Mouse (Mus musculus) MN1 (cell line): ENCODE measurements around the gene Adcy5.

ENCODE experiments used
- DNase-seq: peaks from one replicate; pipeline ENCODE4 v3.0.0-alpha.2; 2016; ENCODE audit warnings: low spot score

The Adcy5 gene

DNA sequence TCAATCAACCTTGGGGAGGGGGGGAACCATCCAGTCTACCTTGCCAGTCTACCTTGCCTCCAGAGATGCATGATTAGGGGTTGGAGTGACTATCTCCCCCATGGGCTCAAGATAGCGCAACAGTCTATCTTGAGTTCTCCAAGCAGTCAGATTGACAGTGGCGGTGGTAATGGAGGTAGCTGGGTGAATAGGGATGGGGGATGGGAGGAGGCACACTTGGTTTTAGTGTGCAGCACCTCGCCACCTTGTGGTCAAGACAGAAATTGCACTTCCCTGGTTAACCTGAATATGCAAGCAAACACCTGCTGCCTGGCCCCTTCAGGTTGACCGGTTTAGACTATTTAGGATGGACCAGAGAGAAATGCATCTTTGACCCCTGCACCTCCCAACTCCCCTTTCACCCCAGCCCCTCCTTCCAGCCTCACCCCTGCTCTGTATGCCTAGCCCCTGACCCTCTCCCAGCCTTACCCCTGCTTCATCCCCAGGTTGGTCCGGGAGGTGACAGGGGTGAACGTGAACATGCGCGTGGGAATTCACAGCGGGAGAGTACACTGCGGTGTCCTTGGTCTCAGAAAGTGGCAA is 115.8 kb downstream of the Adcy5 start:
- DNase-seq: peak; percentile 63

DNA sequence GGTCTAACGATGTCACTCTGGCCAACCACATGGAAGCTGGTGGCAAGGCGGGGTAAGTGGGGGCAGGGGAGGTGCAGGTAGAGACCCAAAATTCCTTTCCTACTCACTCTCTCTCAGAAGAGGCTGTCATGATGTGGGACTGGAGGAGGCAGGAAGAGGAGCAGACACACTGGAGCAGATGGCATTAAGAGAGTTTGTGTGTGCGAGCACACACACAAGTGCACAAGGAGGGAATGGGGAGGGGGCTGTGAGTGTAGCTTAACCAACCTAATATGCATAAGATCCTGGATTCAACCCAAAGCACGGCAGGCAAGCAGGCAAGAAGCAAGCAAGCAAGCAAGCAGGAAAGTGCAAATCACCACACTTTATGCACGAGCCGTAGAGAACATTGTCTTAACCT is 116.3 kb downstream of the Adcy5 start:
- DNase-seq: no peak

DNA sequence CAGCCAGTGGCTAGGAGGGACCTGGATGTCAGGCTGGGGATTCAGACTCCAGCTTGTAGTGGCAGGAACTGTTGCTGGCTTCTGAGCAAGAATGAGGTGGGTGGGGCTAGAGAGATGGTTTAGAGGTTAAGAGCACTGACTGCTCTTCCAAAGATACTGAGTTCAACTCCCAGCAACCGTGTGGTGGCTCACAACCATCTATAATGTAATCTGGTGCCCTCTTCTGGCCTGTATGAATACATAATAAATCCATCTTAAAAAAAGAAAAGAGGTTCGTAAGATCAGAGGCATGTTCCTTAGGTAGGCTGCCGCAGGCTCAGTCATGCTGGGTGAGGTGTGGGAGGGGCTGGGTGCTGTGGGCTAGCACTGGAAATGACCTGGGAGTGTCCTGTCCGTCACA is 116.9 kb downstream of the Adcy5 start:
- DNase-seq: no peak

DNA sequence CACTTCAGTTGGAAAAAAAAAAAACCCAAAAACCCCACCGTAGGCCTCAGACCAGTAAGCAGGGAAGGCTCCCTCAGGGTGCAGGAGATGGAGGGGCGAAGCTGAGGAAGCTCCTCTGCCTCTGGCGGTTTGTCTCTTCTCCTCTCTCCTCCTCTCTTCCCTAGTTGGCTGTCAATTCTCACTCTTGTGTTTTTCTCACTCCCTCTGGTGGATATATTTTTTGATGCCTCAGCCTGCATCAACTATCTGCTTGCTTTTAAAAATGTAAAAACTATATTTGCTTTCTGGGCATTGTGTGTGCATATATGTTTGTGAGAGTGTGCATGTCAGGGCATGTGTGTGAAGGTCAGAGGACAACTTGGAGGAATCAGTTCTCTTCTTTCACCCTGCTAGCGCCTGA is 117.7 kb downstream of the Adcy5 start:
- no peak for DNase-seq

DNA sequence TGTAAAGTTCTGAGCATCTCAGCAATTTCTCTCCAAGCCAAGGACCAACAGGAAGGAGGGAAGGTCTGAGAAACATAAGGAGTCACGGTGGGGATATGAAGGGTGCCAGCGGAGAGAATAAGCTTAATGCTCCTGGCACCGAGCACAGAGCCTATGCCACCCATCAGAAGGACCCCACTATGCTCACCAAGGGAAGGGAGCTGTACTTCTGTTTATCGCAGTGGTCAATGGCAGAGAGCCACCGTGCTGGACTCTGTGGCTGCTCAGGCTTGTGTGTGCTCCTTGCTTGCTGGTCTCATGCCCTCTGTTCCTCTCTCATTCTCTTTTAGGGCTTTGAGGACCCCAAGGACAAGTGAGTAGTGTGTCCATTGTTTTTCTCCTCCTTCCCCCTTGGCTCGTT is 123.5 kb downstream of the Adcy5 start:
- DNase-seq: no peak

DNA sequence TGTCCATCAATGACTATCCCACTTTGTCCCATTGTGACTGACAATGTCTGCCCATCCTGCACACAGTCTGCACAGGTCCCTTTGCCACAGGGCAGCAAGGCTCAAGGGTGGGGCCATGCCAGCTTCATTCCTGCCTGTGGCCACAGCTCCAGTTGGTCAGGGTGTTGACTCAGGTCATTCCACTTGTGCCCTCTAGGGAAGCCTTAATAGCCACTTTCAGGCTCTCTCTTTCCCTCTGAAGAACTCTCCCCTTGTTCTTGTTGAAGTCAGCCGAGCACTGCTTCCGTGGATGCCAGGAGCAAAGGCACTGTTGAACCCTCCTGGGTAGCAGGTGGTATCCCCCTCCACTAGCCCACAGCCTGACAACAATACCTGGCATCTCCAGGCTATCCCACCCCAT is 127.8 kb downstream of the Adcy5 start:
- DNase-seq: no peak

DNA sequence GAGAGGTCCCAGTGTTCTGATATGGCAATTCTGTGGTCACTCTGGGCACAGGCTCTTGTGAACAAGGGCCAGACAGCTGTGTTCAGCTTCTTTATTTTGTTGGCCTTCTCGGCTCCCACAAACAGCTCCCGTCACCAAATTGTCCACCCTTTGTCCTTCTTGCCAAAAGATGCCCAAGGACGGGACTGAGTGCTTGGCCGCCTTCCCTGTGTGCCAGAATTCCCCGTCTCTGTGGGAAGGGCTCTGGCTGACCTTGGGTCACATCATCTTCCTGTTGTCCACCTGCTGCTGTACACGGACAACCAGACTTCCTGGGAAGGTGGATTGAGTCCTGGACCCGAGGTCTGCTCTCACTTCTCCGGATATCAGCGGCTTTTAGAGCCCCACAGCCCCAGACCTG is 131.1 kb downstream of the Adcy5 start:
- no peak for DNase-seq

DNA sequence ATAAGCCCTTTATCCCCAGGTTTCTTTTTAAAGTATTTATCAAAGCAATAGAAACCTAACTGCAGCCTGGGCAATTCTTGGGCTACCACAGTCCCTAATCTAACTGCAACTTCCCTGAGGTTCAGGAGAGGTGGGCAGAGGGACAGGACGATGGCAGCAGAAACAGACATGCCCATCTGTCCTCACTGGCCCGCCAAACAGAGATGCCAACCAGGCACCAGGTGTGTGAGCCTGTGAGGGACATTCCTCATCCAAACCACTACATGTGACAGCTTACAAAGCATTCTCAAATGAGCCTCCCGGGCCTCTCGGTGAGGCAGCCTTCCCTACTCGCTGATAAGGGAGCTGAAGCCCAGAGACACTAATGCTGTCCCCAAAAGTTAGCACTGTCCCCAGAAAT is 132.6 kb downstream of the Adcy5 start:
- DNase-seq: no peak

DNA sequence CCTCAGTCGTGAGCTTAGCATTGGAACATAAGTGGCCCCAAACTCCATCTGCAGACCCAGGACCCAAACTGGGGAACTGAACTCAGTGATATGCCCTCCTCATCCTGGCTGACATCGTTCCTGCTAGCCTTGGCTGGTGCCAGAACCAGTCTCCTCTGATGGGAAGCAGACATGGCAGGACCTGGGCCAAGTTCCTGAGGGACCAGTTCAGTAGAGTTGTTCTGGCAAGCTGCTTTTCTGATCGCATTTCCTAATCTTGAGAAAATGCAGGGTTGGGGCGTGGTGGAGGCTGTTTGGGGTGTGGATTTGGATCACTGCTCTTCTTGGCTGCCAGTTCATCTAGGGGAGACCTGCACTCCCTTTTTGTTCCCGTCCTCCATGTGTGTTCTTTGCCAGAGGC is 143.1 kb downstream of the Adcy5 start:
- DNase-seq: peak; percentile 46

DNA sequence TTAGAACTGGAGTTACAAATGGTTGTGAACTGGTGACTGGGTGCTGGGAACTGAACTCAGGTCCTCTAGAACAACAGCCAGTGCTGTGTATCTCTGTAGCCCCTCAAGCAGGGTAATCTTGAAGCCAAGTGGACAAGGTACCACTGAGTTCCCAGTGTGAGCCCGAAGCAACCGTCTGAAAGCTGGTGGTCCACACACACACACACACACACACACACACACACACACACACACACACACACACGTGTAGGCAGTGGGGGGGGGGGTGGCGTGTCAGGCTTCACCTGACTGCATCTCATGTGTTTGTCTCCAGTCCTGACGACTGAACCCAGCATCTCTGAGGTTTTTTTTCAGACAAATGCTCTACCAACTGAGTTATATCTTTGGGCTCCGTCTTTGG is 145.5 kb downstream of the Adcy5 start:
- no peak for DNase-seq

DNA sequence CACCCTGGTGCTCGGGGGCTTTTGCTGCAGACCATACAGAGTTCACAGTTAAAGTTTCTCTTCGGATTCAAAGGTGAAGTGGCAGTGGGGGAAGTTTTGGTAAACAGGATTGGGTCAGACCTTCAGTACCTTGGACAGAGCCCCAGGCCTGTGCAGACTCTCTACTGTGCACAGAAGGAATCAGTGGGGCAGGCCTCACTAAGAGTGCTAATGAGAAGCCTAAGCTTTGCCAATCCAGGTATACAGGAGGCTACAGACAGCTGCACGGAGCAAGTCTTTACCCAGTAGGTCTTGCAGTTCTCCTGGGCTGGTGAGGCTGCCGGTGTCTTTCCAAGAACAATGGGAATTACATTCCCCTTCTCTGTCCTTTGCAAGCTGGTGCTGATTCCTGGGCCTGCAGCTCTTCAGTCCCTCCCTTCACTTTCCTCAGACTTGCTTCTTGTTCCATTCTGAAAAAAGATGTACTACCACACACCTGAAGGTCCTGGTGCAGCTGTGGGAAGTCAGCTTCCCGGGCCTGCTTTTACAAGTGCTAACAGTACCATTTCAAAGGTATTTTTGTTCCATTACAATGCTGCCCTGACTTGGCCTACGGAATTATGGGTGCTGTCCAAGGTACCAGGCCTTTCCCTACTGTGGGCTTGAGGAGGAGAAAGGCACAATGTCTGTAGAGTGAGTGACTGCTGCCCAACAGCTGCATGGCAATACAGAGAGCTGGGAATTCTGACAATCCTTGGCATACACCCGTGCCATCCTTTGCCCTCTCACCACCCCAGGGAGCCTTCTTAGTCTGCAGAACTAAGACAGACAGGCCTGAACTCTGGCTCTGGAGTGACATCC is 148.0 kb downstream of the Adcy5 start:
- no peak for DNase-seq

DNA sequence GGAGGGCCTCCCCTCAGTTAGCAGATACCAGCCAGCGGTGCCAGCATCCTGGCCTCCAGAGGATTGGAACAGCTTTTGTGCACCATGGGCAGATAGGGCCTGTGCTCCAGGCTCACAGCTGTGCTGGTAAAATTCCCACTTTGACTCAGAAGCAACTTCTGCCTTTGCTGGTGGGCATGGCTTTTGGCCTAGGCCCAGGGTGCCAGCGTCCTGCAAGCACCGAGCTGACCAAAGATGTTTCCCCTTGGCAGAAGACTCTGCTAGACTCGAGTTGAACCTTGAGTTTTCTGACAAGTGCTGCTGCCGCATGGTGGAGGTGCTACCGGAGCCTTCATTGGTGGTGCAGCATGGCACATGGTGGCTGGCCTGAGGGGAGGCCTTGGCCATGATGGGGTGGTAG is 149.0 kb downstream of the Adcy5 start:
- no peak for DNase-seq

DNA sequence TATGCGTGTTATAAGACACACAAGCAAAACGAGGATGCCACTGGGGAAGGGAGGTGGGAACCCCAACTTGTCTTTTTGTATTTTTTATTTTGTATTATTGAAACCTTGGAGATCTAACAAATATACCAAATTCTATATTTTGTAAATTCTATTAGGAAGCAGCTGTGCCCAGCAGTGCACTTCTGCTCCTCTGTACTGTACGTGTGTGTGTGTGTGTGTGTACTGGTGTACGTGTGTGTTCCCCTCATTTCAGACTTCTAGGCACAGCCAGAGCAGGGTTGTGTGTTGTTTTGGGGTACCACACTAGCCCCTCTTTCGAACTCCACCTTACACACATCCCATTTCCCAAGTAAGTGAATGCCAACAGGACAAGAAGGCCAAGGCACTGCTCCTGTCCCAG is 149.7 kb downstream of the Adcy5 start:
- DNase-seq: no peak

DNA sequence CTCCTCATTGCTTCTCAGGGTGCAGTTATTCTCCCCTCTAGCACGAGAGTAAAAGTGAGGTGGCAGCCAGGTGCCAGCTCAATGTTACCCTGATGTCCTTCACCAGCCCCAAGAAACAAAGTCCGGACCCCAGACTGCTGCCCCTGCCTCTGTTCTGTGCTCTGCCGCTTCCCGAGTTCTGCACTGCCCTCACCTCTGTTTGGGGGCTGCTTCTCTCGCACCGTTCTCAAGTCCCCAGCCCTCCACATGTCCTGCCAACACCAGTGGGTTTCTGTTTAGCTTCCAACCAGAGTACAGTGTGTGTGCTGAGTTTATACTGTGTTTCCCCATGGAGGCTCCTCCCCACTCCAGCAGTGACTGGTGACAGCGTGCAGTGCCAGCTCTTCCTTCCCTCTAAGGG is 150.5 kb downstream of the Adcy5 start:
- DNase-seq: no peak

DNA sequence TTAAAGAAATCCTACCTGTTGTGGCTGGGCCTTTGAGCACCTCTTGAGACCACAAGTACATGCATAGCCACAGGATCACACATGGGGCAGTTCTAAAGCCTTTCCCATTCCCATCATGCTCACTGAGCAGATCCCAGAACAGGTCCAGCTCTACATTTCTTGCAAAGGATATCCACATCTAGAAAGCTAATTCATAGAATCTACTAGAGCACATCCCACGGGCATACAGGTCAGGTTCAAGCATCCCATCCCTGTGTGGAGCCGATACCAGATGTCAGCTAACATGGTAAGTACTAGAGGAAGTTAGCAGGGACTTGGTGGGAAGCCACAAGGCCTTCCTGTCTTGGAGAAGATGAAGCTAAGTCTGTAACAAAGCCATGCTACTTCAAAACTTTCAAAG is 152.0 kb downstream of the Adcy5 start:
- no peak for DNase-seq

DNA sequence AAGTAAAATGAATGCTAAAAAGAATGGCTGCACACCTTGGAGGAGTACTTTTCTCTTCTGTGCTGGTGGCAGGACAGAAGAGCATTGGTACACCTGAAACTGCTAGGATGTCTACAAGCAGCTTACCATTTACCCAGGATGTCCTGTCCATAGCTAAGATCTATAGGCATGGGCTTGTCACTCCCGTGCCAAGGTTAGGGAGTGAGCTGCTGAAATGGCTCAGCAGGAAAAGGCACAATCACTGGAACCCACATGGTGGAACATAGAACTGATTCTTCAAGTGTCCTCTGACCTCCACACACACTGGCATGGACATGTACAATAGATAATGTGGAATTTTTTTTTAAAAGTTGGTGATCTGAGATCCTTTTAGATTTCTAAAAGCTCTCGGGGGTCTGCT is 152.7 kb downstream of the Adcy5 start:
- DNase-seq: no peak

DNA sequence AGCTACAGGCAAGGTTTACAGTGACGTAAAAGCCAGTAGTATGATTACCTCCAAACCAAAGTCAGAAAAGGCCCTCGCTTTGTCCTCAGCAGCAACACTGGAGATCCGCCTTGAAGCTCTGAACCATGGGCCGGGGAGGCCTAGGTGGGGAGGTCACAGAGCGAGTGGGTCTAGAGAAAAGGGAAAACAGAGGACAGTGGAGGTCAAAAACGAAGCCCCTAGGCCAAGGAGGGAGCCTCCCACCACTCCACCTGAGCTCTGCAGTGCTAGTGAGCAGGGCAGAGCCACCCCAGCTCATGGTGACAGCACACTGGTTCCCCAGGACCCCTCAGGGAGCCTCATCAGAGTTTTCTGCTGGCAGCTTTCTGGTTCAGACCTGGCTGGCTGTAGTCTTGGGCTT is 153.3 kb downstream of the Adcy5 start:
- no peak for DNase-seq

DNA sequence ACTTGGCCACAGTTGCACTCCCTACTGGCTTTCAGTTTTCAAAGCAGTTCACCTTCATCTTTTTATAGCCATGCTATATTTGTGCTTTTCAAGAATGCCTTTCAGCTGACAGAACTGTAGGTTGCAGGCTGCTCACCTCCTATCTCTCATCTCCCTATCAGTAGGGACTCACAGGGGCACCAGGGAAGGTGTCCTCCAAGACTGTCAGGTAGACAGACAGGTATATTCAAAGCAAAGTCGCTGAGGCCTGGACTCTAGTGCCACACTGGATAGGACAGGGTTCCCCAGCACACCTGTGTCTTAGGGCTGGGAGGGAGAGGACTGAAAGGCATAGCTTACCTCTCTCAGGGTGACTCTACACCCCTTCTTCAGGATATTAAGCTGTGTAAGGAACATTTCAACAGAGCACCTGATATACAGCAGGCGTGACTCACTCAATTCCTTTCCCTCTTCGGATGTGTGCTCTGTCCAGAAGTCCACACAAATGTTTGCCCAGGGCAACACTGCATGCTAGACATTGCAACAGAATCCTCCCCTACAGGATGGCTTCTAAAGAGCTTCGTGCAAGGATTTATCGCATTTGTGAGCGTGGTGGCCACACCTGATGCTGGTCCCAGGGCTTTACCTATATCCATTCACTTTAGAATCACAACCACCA is 153.9 kb downstream of the Adcy5 start:
- no peak for DNase-seq

DNA sequence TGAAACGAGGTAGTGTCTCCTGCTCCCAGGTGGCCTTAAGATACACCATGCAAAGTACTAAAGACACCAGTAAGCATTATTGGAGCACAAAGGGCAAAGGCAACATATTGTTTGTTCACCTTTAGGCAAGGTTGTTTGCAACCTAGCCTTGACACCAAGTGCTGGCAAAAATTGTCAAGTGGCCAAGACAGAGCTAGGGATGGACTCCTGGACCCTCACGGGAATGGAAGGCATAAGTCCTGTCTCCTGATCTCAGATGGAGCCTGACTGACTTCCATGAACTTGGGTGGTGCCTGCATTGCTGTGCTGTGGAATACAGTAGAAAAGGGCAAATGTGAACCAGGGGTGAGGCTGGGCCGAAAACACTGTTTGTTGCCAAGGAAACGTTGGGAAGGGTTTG is 155.0 kb downstream of the Adcy5 start:
- no peak for DNase-seq

DNA sequence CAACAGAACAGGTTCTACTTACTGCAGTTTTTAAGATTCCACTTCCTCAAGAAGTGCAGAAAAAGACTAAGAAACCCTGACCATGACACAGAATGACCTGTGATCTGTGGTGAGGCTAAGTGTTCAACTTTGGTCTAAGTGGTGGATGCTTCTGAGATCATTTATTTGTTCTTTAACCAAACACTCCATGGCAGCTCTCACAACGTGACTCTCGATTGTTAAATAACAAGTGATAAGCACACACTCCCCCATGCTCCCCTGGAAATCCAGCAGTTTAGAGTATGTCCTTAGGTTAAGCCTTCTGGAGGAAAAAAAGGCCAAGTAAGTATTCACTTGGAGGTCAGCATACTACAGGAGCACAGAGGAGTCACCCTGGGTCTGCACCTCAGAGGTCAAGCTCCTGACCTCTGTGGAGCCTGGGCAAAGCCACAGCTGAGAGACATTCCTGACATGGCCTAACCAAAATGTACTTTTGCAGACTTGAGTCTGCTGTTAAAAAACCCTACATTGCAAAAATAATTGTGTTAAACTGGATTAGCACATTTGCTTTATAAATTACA is 156.0 kb downstream of the Adcy5 start:
- no peak for DNase-seq

DNA sequence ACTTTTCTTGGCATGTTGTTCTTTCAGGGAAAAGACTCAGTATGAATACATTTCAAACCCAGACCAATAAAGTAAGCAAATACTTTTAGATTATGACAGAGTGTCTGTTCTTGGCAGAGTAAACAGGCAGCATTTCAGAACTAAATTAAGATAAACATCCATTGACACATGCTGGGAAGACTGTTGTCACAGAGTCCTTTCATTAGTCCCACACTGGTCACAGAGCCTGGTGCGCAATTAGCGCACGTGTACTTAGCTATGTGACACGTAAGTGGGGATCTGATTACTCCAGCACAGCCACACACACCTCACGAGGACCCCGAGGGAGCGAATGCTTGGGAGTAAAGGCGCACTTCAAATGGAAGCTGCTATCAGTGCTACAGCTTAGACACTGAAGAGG is 156.9 kb downstream of the Adcy5 start:
- no peak for DNase-seq

DNA sequence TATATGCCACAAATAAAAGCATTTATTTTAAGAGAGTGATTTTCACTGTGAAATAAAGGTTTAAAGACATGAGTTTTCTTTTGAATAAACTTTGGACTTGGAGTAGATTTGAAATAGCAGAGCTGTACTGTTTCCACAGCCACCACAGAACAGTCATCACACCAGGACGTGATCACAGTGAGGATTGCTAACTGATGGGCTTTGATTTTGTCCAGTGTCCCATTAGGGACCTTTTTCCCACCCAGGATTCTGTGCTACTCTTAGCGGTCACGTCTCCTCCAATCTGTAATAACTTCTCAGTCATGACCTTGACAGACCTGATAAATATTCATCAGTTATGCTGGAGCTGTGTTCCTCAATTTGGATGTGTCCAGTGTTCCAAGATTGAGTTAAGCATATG is 160.8 kb downstream of the Adcy5 start:
- no peak for DNase-seq

DNA sequence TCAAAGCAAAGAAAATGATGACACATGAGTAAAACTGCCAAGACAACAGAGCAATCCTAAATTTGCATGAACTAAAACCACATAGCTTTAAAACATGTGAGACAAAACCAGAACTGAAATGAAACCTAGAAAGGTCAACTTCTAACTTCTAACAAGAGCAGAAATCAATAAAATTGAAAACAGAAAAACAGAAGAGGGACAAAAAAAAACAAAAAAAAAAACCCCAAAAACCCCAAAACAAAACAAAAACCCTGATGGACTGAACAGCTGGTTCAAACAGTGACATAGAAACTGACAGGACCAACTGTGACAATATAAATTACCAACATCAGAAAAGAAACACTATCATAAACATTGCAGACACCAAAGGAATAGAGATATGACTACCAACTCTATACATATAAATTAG is 162.2 kb downstream of the Adcy5 start:
- DNase-seq: no peak
